Mouse (Mus musculus) stomach, embryonic 15.5 days (tissue): Measurements from ENCODE around the gene Scrg1. TPM values are rescaled to one million over a fixed set of nuclear protein-coding genes. Genes with fewer than 3 reads are reported as not detected.

Experiments
- ATAC-seq: fragments of 200-750 bp; cut with Nextera tagmentation; 2 replicates; pipeline ENCODE4 v1.8.0; 2017; ENCODE audit warnings: low read depth, moderate number of reproducible peaks, moderate TSS enrichment; ENCODE audit not compliant: insufficient read depth, low FRiP score
- H3K27ac ChIP-seq: fragments of 300-500 bp; sonication (generic); 2 replicates; pipeline ENCODE4 v1.5.1; 2015; ENCODE audit warnings: mild to moderate bottlenecking, inconsistent platforms
- H3K27me3 ChIP-seq: fragments of 300-500 bp; sonication (generic); replicated peaks from 2 replicates; pipeline ENCODE4 v1.6.1; 2015; ENCODE audit warnings: inconsistent platforms
- H3K36me3 ChIP-seq: fragments of 300-500 bp; sonication (generic); 2 replicates; pipeline ENCODE4 v1.6.1; 2015; ENCODE audit warnings: inconsistent platforms
- H3K4me1 ChIP-seq: fragments of 300-500 bp; sonication (generic); 2 replicates; pipeline ENCODE4 v1.6.1; 2015; ENCODE audit warnings: inconsistent platforms
- H3K4me2 ChIP-seq: fragments of 300-500 bp; sonication (generic); 2 replicates; pipeline ENCODE4 v1.6.1; 2015; ENCODE audit warnings: mild to moderate bottlenecking, inconsistent platforms
- H3K4me3 ChIP-seq: fragments of 300-500 bp; sonication (generic); replicated peaks from 2 replicates; pipeline ENCODE4 v1.5.1; 2015; ENCODE audit warnings: inconsistent platforms
- H3K9ac ChIP-seq: fragments of 300-500 bp; sonication (generic); 2 replicates; pipeline ENCODE4 v1.6.1; 2015; ENCODE audit warnings: inconsistent platforms
- H3K9me3 ChIP-seq: fragments of 300-500 bp; sonication (generic); 2 replicates; pipeline ENCODE4 v1.6.1; 2016; ENCODE audit warnings: inconsistent platforms
- WGBS: fragments of 180-500 bp; shearing (Covaris S2); methylation state at CpG from one replicate; pipeline ENCODE4 v1.1.7; 2015; 5-methylcytosine and 5-hydroxymethylcytosine counted together
- polyA plus RNA-seq: library from polyadenylated mRNA; unstranded; fragments of >200 nt; fragmentation: Nextera tagmentation; extraction: Ambion mirVana; gene quantifications from 2 replicates; pipeline ENCODE4 v1.2.1, GENCODE M21; 2015

Gene Scrg1
- polyA plus RNA-seq, 1 experiment from 2014 or later = 0.53 TPM

DNA sequence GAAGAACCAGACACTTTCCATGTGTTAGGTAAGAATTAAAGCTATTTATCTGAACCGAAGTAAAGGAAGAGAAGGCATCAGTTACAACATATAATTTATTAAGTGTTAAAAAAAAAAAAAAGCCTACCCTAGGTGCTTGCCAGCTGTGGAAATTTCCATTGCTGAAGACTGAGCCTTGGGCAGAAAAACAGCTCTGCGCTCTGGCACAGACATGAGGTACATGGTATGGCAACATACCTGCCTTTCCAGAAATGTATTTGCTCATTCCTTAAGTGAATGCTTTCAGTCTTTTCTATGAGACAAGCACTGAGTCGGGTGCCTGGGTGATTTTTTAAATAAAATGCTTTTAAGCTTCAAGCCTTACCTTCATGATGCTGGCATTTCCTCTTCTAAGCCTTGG is 2.2 kb downstream of the Scrg1 start:
- H3K27me3 ChIP-seq = no peaks in the 10 kb centered on the region
- WGBS = 72% methylated on average over 3 of the region's 3 CpGs
- no peak overlapping the region for H3K27ac ChIP-seq
- H3K4me3 ChIP-seq = no peak overlapping the region
- H3K9me3 ChIP-seq = no peaks in the 10 kb centered on the region
- no peak overlapping the region for H3K4me2 ChIP-seq
- no peaks in the 10 kb centered on the region for H3K4me1 ChIP-seq
- no peaks in the 10 kb centered on the region for H3K36me3 ChIP-seq
- H3K9ac ChIP-seq = no peak overlapping the region
- no peak for ATAC-seq

DNA sequence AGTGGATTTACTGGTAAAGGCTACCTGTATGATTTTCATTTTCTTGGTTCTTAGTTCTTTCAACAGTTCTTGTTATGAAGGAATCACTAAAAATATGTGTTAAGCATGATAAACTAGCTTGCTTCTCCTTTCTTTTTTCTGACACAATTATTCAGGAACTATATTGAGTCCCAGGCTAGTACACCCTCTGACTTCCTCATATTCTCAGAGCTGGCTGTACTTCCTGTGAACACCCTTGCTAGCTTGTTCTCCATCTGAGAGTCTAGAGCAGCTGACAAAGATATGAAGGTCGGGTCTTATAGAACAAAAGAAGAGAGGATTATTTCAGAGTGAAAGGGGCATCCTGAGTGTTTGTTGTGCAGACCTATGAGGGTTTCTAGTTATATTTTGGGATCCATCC is 7.1 kb downstream of the Scrg1 start:
- no peak for ATAC-seq
- Histone ChIP-seq H3K4me1 (no peaks in the 10 kb centered on the region), H3K27ac (no peak overlapping the region), H3K4me3 (no peak overlapping the region), H3K4me2 (no peak overlapping the region), H3K9ac (no peak overlapping the region), H3K9me3 (no peaks in the 10 kb centered on the region), H3K36me3 (no peaks in the 10 kb centered on the region), H3K27me3 (no peaks in the 10 kb centered on the region)
- WGBS = 38% methylated on average over 1 of the region's 1 CpGs

GRCm38 (mm10) chr8:57463757-57464156 is 8.0 kb downstream of the Scrg1 start:
- 75% methylated on average over 3 of the region's 3 CpGs for WGBS
- H3K4me1 ChIP-seq = no peaks in the 10 kb centered on the region
- no peak overlapping the region for H3K27ac ChIP-seq
- no peaks in the 10 kb centered on the region for H3K9me3 ChIP-seq
- H3K9ac ChIP-seq = no peak overlapping the region
- ATAC-seq = no peak
- no peak overlapping the region for H3K4me3 ChIP-seq
- no peaks in the 10 kb centered on the region for H3K36me3 ChIP-seq
- no peaks in the 10 kb centered on the region for H3K27me3 ChIP-seq
- H3K4me2 ChIP-seq = no peak overlapping the region

DNA sequence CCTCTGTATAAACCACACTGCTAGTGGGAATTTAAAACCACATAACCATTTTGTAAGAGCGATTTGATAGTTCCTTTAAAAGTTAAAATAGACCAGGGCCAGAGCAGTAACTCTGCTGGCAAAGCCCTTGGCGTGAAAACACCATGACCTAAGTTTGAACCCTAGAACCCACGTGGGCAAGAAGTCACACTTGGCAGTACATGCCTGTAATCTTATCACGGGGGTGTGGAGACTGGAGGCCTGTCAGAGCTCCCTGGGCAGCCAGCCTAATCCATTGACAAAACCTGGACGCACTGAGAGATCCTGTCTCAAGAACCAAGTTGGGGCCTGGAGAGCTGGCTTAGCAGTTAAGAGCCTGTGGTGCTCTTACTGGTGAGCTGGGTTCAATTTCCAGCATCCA is 12.9 kb downstream of the Scrg1 start:
- Histone ChIP-seq H3K4me3 (no peak overlapping the region), H3K4me2 (no peak overlapping the region), H3K27ac (no peak overlapping the region), H3K9ac (no peak overlapping the region), H3K4me1 (no peaks in the 10 kb centered on the region), H3K9me3 (no peaks in the 10 kb centered on the region), H3K27me3 (no peaks in the 10 kb centered on the region), H3K36me3 (no peaks in the 10 kb centered on the region)
- ATAC-seq = peak; percentile 76; the same call in 1 of the 2 replicates
- 39% methylated on average over 5 of the region's 5 CpGs for WGBS

- no peak overlapping the region for H3K4me2 ChIP-seq
- no peak for ATAC-seq
- no peaks in the 10 kb centered on the region for H3K27me3 ChIP-seq
- no peaks in the 10 kb centered on the region for H3K9me3 ChIP-seq
- no peaks in the 10 kb centered on the region for H3K36me3 ChIP-seq
- no peak overlapping the region for H3K27ac ChIP-seq
- WGBS = 89% methylated on average over 5 of the region's 5 CpGs
- no peaks in the 10 kb centered on the region for H3K4me1 ChIP-seq
- no peak overlapping the region for H3K9ac ChIP-seq
- H3K4me3 ChIP-seq = no peak overlapping the region
These were observed 15.1 kb downstream of the Scrg1 start for GRCm38 (mm10) chr8:57470863-57471262.

DNA sequence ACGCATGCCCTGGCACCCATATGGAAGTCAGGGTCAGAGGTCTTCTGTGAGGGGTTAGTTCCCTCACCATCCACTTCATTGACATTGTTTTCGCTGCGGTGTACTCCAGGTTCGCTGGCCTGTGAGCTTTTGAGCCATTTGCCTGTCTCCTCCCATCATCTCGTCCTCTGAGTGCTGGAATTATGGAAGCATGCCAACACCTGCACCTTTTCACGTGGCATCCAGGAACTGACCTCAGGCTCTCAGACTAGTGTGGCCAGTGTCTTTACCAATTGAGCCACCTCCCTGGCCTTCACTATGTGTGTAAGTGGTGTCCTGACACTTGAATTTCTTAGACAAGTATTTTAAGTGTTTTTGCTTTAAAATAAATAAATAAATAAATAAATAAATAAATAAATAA is 18.0 kb downstream of the Scrg1 start:
- no peak overlapping the region for H3K4me2 ChIP-seq
- no peaks in the 10 kb centered on the region for H3K4me1 ChIP-seq
- no peak for ATAC-seq
- H3K27ac ChIP-seq = no peak overlapping the region
- H3K4me3 ChIP-seq = no peak overlapping the region
- no peaks in the 10 kb centered on the region for H3K9me3 ChIP-seq
- H3K9ac ChIP-seq = no peak overlapping the region
- no peaks in the 10 kb centered on the region for H3K27me3 ChIP-seq
- H3K36me3 ChIP-seq = no peaks in the 10 kb centered on the region
- 67% methylated on average over 6 of the region's 6 CpGs for WGBS

GRCm38 (mm10) chr8:57478406-57478805 is 22.7 kb downstream of the Scrg1 start:
- 46% methylated on average over 3 of the region's 3 CpGs for WGBS
- no peak overlapping the region for H3K27ac ChIP-seq
- H3K4me3 ChIP-seq = no peak overlapping the region
- H3K9ac ChIP-seq = no peak overlapping the region
- no peak overlapping the region for H3K4me2 ChIP-seq
- ATAC-seq = no peak
- H3K9me3 ChIP-seq = no peaks in the 10 kb centered on the region
- H3K36me3 ChIP-seq = no peaks in the 10 kb centered on the region
- H3K27me3 ChIP-seq = no peaks in the 10 kb centered on the region
- H3K4me1 ChIP-seq = no peaks in the 10 kb centered on the region

- no peak for ATAC-seq
These were observed 24.0 kb downstream of the Scrg1 start for GRCm38 (mm10) chr8:57479700-57480099.

DNA sequence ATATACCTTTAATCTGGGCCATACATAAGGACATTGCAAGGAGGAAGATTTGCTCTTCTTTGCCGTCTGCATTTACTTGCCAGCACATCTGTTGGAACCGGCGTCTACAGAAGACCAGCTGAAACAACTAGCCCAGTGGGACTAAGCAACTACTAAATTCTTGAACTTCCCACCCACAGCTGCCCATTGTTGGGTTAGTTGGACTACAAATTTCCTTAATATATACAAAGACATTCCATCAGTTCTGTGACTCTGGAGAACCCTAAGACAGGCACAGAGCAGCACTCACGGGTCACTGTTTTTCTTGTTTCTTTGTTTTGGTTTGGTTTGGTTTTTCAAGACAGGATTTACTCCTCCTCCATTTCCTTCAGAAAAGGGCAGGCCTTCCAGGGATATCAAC is 24.9 kb downstream of the Scrg1 start:
- Histone ChIP-seq H3K36me3 (no peaks in the 10 kb centered on the region), H3K27ac (no peak overlapping the region), H3K9ac (no peak overlapping the region), H3K27me3 (no peaks in the 10 kb centered on the region), H3K4me2 (no peak overlapping the region), H3K4me3 (no peak overlapping the region), H3K4me1 (no peaks in the 10 kb centered on the region), H3K9me3 (no peaks in the 10 kb centered on the region)
- WGBS = 67% methylated on average over 4 of the region's 4 CpGs
- ATAC-seq = no peak

More at GRCm38 (mm10) chr8:57479700-57480099, 24.0 kb downstream of the Scrg1 start:
- Histone ChIP-seq H3K4me3 (no peak overlapping the region), H3K4me2 (no peak overlapping the region), H3K36me3 (no peaks in the 10 kb centered on the region), H3K27ac (no peak overlapping the region), H3K9me3 (no peaks in the 10 kb centered on the region), H3K9ac (no peak overlapping the region), H3K4me1 (no peaks in the 10 kb centered on the region), H3K27me3 (no peaks in the 10 kb centered on the region)
- WGBS = 86% methylated on average over 8 of the region's 8 CpGs

DNA sequence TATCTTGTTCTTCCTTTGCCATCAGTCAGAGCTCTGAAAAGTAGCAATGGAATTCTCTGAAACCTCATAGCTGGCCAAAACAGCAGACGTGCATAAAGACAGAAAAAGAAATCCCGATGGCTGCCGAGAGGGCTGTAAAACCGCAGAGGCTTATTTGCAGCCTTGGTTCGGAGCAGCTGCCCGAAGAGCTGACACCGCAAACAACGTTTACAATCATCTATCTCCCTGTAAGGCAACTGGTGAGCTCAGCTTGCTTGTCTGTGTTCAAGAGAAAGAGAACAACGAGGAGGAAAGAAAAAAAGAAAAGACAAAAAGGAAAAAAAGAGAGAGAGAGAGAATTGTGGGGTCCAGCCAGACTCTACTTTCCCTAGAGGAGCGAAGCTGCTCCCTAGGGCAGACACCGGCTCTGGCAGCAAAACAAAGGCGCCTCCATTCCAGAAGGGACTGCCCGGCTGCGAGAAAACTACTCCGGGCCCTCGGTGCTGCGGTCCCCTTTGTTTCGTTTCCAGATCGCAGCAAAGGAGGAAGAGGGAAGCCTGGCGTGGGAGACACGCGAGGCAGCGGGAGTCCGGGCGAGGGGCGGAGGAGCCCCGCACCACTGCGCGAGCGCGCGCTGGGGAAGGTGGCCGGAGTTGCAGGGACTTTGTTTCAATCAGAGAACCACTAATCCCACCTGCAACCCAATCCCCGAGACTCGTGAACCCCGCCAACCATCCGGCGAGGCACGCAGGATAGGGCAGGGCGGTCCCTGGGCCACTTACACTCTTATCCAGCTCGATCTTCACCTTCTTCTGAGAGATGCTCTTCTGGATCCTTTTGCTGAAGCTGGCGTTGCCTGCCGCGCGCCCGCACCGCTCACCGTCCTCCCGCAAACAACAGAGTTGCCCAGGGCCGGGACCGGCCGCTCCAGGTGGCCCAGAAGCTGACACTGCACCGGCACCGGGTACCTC is 31.0 kb downstream of the Scrg1 start:
- WGBS = under 1% methylated on average over 54 of the region's 54 CpGs

DNA sequence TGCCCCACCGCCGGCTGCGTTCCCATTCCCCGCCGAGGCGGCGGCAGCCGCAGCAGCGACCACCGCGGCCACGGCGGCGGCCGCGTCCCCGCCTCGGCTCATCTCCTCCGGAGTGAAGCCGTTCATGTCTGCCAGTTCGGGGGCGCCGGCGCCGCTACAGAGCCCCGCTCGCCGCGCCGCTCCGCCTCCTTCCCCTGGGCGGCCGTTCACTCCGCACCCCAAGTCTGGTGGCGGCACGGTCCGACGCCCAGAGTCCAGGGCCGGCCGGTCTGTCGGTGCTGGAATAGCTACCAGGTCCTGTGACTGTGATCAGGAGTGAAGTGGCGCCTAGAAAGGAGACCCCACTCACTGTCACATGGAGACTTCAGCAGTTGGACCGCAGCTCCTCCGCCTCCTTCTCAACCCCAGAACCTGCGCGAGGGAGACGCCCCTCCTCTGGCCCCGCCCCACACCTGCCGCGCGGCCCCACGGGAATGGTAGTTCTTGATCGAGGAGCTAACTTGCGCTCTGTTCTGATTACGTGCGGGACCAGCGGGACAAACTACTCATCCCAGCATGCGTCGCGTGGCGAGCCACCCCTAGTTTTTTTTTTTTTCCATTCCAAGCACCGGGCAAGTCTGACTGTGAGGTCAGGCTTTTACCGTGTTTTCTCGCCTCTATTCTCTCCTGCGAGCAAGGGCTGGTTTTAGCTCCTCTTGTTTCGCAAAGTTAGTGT is 31.9 kb downstream of the Scrg1 start, which contains the start of gene Sap30:
TSS of gene Sap30 (minus strand) at position 420 of the 715 bp plus-strand sequence.
- peak within 1 kb of the TSS; percentile 96 for H3K27ac ChIP-seq
- peak within 1 kb of the TSS; percentile 54 for H3K9ac ChIP-seq
- no peaks in the 10 kb centered on the region for H3K4me1 ChIP-seq
- H3K36me3 ChIP-seq = no peaks in the 10 kb centered on the region
- peak; percentile 96 for ATAC-seq
- peak within 1 kb of the TSS; percentile 93 for H3K4me2 ChIP-seq
- no peaks in the 10 kb centered on the region for H3K9me3 ChIP-seq
- H3K27me3 ChIP-seq = no peaks in the 10 kb centered on the region
- WGBS = under 1% methylated on average over 54 of the region's 66 CpGs
- H3K4me3 ChIP-seq = peak within 1 kb of the TSS; percentile 86

More for the DNA sequence above, 31.0 kb downstream of the Scrg1 start:
- Histone ChIP-seq H3K9me3 (no peaks in the 10 kb centered on the region), H3K27me3 (no peaks in the 10 kb centered on the region), H3K4me2 (peak overlapping the region; percentile 50), H3K4me1 (no peaks in the 10 kb centered on the region), H3K4me3 (peak overlapping the region; percentile 86), H3K27ac (peak overlapping the region; percentile 96), H3K36me3 (no peaks in the 10 kb centered on the region), H3K9ac (peak overlapping the region; percentile 40)
- ATAC-seq = peak; percentile 33

GRCm38 (mm10) chr8:57488312-57488765 is 32.6 kb downstream of the Scrg1 start:
- Histone ChIP-seq H3K36me3 (no peaks in the 10 kb centered on the region), H3K27ac (peak overlapping the region; percentile 96), H3K4me2 (peak overlapping the region; percentile 93), H3K9ac (peak overlapping the region; percentile 54), H3K27me3 (no peaks in the 10 kb centered on the region), H3K4me3 (peak overlapping the region; percentile 86), H3K9me3 (no peaks in the 10 kb centered on the region), H3K4me1 (no peaks in the 10 kb centered on the region)
- peak; percentile 30; the same call in 1 of the 2 replicates for ATAC-seq
- under 1% methylated on average over 25 of the region's 25 CpGs for WGBS
